Mouse (Mus musculus) heart, adult 2 months (tissue): ENCODE data around the gene Ccdc148. TPM values are rescaled to one million over a fixed set of nuclear protein-coding genes. Genes with fewer than 3 reads are reported as not detected.

Experiments used
- DNase-seq, 2 experiments: peaks; one replicate each; pipeline ENCODE4 v3.0.0; 2021
- H3K27ac ChIP-seq: fragments of 200-600 bp; 2 replicates; pipeline ENCODE4 v1.8.1; 2022
- H3K27me3 ChIP-seq: fragments of 200-500 bp; 2 replicates; pipeline ENCODE4 v1.6.1; 2012; ENCODE audit warnings: mild to moderate bottlenecking, low read length, inconsistent platforms, mixed read lengths; ENCODE audit not compliant: control insufficient read depth, insufficient read depth
- H3K36me3 ChIP-seq: fragments of 200-500 bp; 2 replicates; pipeline ENCODE4 v1.6.1; 2012; ENCODE audit warnings: low read length, inconsistent platforms; ENCODE audit not compliant: control insufficient read depth, insufficient read depth
- H3K4me1 ChIP-seq: fragments of 200-500 bp; 2 replicates; pipeline ENCODE4 v1.6.1; 2011; ENCODE audit warnings: low read length; ENCODE audit not compliant: control insufficient read depth, insufficient read depth
- H3K4me3 ChIP-seq: fragments of 200-600 bp; 2 replicates; pipeline ENCODE4 v1.8.1; 2022
- H3K79me2 ChIP-seq: fragments of 200-500 bp; replicated peaks from 2 replicates; pipeline ENCODE4 v1.6.1; 2012; ENCODE audit warnings: mild to moderate bottlenecking, inconsistent platforms, low read length, moderate library complexity, mixed read lengths; ENCODE audit not compliant: control insufficient read depth, insufficient read depth
- H3K9ac ChIP-seq: fragments of 200-500 bp; 2 replicates; pipeline ENCODE4 v1.6.1; 2012; ENCODE audit warnings: low read depth, mild to moderate bottlenecking, control low read depth, inconsistent platforms, low read length, mixed read lengths
- CTCF ChIP-seq: fragments of 200-600 bp; IDR thresholded peaks from 2 replicates; pipeline ENCODE4 v1.8.1; 2022; ENCODE audit warnings: antibody characterized with exemption, mild to moderate bottlenecking, moderate library complexity
- EP300 ChIP-seq: fragments of 200-500 bp; IDR thresholded peaks from 2 replicates; pipeline ENCODE4 v1.6.1; 2011; ENCODE audit warnings: low read depth, low read length, control low read depth; ENCODE audit not compliant: insufficient read depth
- POLR2A ChIP-seq: fragments of 200-500 bp; IDR thresholded peaks from 2 replicates; pipeline ENCODE4 v1.6.1; 2011; ENCODE audit warnings: mild to moderate bottlenecking, low read depth, low read length, control low read depth; ENCODE audit not compliant: insufficient read depth
- WGBS: fragments of 180-500 bp; shearing (Covaris S2); methylation state at CpG from one replicate; pipeline ENCODE4 v1.1.7; 2018; 5-methylcytosine and 5-hydroxymethylcytosine counted together
- intact Hi-C: fragments of 180-260 bp; cut with DNase I; formaldehyde crosslinking; loops from one replicate; pipeline ENCODE4 v1.15.1; 2025
- polyA plus RNA-seq: library from polyadenylated mRNA; depleted of rRNA; stranded (reverse); fragments of >200 nt; gene quantifications from 2 replicates; pipeline ENCODE4 v1.2.3, GENCODE M21; 2012
- total RNA-seq, 2 experiments: library from RNA; stranded (reverse); gene quantifications; 2 replicates each; pipeline ENCODE4 v1.2.3; 2021

Gene Ccdc148
- total and polyA plus RNA-seq, 3 experiments, result 0.10 to 0.93 (median 0.60) TPM

DNA sequence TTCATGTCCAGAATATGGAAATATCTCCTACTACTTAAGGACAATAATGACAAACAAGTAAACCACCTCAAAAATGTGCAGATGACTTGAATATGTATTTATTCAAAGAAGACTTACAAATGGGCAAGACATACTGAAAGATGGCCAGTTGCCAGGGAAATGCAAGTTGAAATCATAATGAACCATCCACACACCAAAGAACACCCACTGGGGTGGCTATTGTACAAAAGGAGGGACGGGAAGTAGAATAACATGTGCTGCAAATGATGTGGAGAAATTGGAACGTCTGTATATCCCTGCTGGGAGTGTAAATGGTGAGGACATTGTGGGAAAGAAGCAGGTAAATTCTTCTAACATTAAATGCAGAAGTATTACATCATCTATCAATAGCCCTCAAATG, 347.5 kb downstream of the Ccdc148 start:
- no peak overlapping the region for H3K27ac ChIP-seq
- no peaks in the 10 kb centered on the region for H3K4me1 ChIP-seq
- WGBS, result 45% methylated on average over 2 of the region's 2 CpGs
- intact Hi-C loops, result no loop called here
- no peak overlapping the region for H3K4me3 ChIP-seq
- no peaks in the 10 kb centered on the region for H3K27me3 ChIP-seq
- DNase-seq, result no peak
- TF ChIP-seq EP300, result no peak
- H3K36me3 ChIP-seq, result no peaks in the 10 kb centered on the region
- H3K79me2 ChIP-seq, result no peaks in the 10 kb centered on the region
- no peak overlapping the region for H3K9ac ChIP-seq

DNA sequence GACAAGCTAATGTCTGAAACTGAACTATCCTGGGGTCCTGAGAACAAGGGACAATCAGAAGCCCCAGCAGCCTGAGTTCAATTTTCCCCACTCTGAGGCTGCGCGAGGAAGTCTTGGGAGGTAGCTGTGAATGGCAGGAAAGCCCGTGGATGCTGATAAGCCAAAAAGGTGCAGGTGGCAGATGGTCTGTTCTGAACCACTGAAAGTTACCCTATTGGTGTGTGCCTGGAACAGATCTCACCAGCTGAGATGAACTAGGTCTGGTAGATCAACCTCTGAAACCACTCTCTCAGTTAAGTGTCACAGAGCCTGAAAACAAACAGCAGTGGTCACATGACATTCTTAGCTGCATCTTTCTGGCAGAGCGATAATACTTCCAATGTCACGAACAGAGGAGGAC, 360.9 kb downstream of the Ccdc148 start:
- 62% methylated on average over 5 of the region's 5 CpGs for WGBS
- H3K27ac ChIP-seq, result no peak overlapping the region
- no peak for DNase-seq
- intact Hi-C loops, result no loop called here
- no peaks in the 10 kb centered on the region for H3K36me3 ChIP-seq
- H3K79me2 ChIP-seq, result no peaks in the 10 kb centered on the region
- TF ChIP-seq POLR2A (no peak), EP300 (no peak), CTCF (no peak)
- H3K9ac ChIP-seq, result no peak overlapping the region
- H3K4me1 ChIP-seq, result no peaks in the 10 kb centered on the region
- no peaks in the 10 kb centered on the region for H3K27me3 ChIP-seq
- no peak overlapping the region for H3K4me3 ChIP-seq

DNA sequence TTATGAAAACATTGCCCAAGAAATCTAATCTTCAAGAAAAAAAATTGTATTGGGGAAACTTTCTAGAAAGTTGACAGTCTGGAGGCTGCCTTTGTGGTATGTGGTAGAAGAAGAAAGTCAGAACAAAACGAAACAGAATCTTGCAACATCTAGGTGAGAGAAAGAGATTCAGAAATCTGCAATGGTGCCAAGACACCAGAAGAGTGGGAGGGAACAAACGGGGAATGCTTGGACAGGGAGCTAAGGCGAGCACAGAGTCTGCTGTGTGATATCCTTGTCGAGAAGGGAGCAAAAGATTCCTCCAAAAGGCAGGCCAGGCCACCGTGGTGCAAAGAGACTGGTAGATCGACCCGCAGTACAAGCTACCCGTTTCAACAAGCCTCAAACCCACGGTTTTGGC, 361.4 kb downstream of the Ccdc148 start:
- DNase-seq, result no peak
- Histone ChIP-seq H3K4me3 (no peak overlapping the region), H3K36me3 (no peaks in the 10 kb centered on the region), H3K4me1 (no peaks in the 10 kb centered on the region), H3K79me2 (no peaks in the 10 kb centered on the region), H3K27ac (no peak overlapping the region), H3K27me3 (no peaks in the 10 kb centered on the region), H3K9ac (no peak overlapping the region)
- 76% methylated on average over 9 of the region's 9 CpGs for WGBS
- intact Hi-C loops, result no loop called here
- TF ChIP-seq CTCF (no peak), POLR2A (no peak), EP300 (no peak)

DNA sequence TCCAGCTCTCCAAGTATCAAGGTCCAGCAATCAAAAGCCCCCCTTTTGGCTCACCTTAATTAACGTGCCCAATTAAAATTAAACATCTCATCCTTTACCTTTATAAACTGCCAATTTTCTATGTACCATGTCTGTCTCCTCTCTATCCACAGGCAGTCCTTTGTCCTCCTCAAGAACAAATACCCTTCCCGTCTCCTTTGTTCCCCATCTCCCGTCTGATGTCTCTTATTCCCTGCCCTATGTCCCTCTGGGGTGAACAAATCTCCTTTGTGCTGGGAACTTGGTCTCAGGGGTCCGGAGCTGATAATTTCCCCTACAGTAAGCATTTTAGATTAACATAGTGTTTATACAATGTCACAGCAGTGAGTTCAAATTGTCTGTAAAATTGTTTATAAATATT, 363.0 kb downstream of the Ccdc148 start:
- WGBS, result 74% methylated on average over 4 of the region's 4 CpGs

DNA sequence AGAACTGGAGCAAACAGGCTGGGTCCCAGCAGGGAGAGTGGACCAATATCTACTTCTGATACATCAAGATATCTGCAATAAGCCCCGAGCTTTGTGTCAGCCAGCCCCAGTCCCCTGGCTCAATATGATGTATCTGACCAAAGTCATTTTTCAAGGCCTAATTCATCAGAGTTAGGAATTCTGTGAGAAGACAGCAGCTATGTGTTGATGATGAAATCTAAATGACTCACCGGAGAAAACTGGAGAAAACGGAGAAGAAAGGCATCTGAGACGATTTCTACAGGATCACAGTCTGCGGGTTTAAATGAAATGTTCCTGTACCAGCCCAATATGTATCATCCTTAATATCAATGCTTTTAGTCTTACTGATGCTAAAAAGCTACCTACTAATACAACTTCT, 365.1 kb downstream of the Ccdc148 start:
- intact Hi-C loops, result no loop called here
- no peak for TF ChIP-seq CTCF
- TF ChIP-seq EP300, result no peak
- no peak for TF ChIP-seq POLR2A
- whole genome bisulfite sequencing, result 78% methylated on average over 5 of the region's 5 CpGs
- H3K27me3 ChIP-seq, result no peaks in the 10 kb centered on the region
- no peak for DNase-seq
- no peaks in the 10 kb centered on the region for H3K79me2 ChIP-seq
- H3K36me3 ChIP-seq, result no peaks in the 10 kb centered on the region
- H3K9ac ChIP-seq, result no peak overlapping the region
- H3K4me3 ChIP-seq, result no peak overlapping the region
- no peaks in the 10 kb centered on the region for H3K4me1 ChIP-seq
- H3K27ac ChIP-seq, result no peak overlapping the region

More for the DNA sequence above, 363.0 kb downstream of the Ccdc148 start:
- DNase-seq, result no peak
- no peak overlapping the region for H3K27ac ChIP-seq
- H3K4me1 ChIP-seq, result no peaks in the 10 kb centered on the region
- intact Hi-C loops, result no loop called here
- TF ChIP-seq POLR2A (no peak), EP300 (no peak), CTCF (no peak)
- no peaks in the 10 kb centered on the region for H3K36me3 ChIP-seq
- no peak overlapping the region for H3K9ac ChIP-seq
- H3K79me2 ChIP-seq, result no peaks in the 10 kb centered on the region
- H3K27me3 ChIP-seq, result no peaks in the 10 kb centered on the region
- H3K4me3 ChIP-seq, result no peak overlapping the region

DNA sequence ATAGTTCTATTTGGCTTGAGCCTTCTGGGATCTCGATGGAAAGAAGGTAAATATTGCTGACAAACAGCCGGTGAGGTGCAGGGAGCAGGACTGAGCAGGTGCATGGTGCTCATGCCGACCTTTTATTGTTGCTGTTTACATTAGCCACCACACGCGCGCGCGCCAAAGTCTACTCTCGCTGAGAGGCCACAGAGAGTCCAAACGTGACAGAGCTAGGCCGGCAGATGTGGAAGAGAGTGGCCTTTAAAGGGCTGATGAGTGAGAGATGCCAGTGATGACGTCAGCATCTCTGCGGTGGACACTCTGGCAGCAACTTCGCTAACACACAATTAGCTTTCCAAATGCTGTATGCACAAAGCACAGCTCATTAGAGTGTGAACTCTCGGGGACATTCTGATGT, 366.0 kb downstream of the Ccdc148 start:
- Histone ChIP-seq H3K79me2 (no peaks in the 10 kb centered on the region), H3K9ac (no peak overlapping the region), H3K4me1 (no peaks in the 10 kb centered on the region), H3K36me3 (no peaks in the 10 kb centered on the region), H3K4me3 (no peak overlapping the region), H3K27me3 (no peaks in the 10 kb centered on the region), H3K27ac (no peak overlapping the region)
- 79% methylated on average over 15 of the region's 15 CpGs for WGBS
- DNase-seq, result no peak
- intact Hi-C loops, result no loop called here
- no peak for TF ChIP-seq POLR2A
- no peak for TF ChIP-seq CTCF
- TF ChIP-seq EP300, result no peak
